Mouse (Mus musculus) megakaryocyte, embryonic 14.5 days (primary cell): ENCODE data around the gene Clybl.

Source experiments
- FLI1 ChIP-seq: IDR thresholded peaks from 2 replicates; pipeline ENCODE4 v1.6.1; 2012; ENCODE audit warnings: low read length, inconsistent platforms, mixed read lengths
- GATA1 ChIP-seq: IDR thresholded peaks from 3 replicates; pipeline ENCODE4 v1.6.1; 2012; ENCODE audit warnings: mixed read lengths, low read length, inconsistent platforms, borderline replicate concordance

DNA sequence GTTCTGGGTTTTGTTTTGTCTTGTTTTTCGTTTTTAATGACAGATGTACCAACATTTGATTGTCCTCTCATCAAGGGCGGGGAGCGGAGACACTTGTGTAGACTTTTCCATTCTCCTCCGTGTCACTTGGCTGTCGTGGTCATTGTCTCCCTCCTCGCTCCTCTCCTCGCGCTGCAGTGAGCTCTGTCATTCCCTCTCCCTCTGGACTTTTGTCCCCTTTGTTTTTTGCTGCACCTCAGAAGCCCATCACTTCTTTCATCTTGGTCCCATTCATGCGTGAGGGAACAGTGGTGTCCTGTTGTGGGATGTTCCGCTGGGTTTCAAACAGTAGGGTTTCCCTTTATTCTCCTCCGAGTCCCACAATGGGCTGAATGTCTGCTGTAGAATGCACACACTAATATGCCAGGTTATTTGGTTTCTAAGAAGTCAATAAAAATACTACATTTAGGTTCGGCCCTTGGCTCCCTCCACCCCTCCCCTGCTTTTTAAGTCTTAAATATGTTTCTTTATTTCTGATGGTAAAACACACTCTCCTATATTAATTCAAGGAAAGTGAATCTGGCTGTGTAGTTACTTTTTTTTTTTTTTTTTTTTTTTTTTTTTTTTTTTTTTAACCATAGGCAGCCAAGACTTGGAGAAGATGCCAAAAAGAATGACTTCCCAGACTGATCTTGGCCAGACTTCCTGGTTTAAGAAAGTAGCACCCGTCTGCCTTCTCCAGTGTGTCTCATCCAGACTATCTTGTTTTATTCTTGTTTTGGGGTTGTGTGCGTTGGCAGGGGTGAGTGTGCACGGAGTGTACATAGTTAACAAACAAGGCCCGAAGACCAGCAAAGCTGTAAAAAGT, 98.2 kb downstream of the Clybl start:
- no peak for TF ChIP-seq GATA1
- TF ChIP-seq FLI1, result no peak
